Mouse (Mus musculus) c-Kit-positive CD71-positive TER-119-positive erythroid progenitor cells, embryonic 14.5 days (primary cell): Measurements from ENCODE around the gene B3gnt9.

Experiments
- DNase-seq: peaks from one replicate; pipeline ENCODE4 v3.0.0-alpha.2; 2013; ENCODE audit warnings: low spot score

B3gnt9 gene

DNA sequence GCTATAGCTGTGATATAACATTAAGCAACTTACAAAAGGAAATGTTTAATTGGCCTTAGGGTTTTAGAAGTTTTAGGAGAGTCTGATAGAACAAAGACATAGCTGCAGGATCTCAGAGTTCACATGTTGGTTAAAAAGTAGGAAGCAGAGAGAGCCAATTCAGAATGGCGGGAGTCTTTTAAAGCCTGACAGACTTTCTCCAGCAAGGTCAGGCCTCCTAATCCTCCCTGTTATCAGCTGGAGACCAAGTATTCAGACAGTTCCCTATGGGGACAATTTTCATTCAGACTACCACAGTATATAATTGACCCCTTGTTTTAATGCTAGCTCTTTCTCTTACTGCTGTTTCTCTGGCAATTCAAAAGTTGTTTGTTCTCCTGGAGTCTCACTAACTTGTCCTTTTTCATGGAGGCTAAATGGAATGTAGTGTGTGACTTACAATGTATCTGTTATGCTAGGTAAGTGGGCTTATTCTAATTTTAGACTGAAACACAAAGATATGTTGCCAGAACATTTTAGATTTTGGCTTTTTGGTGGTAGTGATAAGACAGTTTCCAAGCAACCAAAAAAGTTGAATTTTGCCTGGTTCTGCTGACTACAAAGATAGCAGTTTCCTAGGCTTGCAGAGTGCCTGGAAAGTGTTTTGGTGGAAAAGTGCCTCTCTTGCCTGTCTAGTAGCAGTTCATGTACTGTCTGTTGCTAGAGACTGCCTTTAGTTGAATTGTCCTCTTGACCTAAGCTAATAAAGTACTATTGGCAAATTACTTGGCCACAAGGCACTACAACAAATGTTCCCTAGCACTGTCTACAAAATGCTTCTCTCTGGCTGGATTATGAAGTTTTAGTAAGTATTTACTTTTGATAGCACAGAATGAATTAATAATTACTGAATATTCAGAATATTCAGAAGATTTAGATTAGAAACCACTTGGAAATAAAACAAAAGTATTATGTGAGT, 45.5 kb downstream of the B3gnt9 start:
- no peak for DNase-seq

DNA sequence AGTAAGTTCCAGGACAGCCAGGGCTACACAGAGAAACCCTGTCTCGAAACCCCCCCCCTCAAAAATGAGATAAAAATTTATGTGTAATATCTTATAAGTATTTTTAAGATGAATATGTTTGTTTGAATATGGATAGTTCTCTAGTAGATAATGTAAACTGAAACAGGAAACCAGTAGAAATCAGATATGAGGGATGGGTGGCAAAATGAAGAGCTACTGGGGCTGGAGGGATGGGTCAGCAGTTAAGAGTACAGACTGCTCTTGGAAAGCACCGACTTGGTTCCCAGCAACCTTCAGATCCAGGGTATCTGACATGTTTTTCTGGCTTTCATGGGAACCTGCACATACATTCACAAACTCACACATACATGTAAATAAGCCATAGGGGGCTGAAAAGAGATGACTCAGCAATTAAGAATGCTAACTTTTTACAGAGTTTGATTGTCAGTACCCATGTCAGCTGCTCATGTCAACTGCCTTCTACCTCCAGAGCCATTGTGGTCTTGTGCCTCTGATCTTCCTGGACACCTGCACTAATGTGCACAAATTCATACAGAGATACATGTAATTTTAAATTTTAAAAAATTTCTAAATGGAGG, 47.2 kb downstream of the B3gnt9 start:
- DNase-seq: no peak

DNA sequence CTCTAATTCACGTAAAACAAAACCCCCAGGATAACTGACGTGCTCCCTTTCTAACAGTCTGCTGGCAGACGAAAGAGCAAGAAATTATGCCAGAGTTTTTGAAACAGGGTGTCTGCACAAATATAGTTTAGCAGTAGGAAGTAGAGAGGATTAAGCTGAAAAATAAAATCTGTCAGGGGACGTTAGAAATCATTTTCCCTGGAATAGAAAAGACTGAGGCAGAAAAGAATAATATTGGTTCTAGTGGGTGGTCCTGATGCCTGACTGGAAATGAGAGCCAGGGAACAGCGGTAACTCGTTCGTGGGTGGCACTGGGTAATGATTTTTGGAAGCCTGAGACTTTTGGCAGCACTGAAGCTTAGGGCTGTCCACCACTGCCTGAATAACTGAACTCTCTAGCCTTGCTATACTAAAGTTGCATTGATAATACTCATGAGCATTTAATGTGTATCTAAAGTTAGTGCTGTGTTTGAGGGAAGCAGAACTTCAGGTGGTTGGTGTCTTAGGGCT, 48.1 kb downstream of the B3gnt9 start:
- no peak for DNase-seq

DNA sequence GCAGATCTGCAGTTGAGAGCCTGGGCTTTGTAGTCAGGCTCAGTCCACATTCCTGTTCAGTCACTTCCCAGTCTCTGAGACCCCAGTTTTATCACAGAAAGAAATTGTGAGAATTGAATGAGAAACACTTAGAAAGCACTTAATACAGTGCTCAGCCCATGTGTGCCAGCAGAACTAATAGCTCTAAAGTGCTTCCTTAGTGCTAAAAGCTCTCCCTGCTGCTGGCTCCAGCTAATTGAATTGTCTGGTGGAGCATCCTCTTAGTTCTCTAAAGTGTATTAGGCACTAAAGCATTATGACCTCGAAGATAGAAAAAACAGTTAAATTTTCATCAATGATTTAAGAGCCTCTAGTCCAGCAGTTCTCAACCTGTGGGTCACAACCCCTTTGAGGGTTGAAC, 49.2 kb downstream of the B3gnt9 start:
- no peak for DNase-seq
